Mouse (Mus musculus): ENCODE measurements around the gene Mrpl50.
"Not testable (repeated sequence)": the region's sequence is repeated elsewhere in the genome, so short reads cannot be mapped to it uniquely, and the experiment has no call there.

Gene Mrpl50

DNA sequence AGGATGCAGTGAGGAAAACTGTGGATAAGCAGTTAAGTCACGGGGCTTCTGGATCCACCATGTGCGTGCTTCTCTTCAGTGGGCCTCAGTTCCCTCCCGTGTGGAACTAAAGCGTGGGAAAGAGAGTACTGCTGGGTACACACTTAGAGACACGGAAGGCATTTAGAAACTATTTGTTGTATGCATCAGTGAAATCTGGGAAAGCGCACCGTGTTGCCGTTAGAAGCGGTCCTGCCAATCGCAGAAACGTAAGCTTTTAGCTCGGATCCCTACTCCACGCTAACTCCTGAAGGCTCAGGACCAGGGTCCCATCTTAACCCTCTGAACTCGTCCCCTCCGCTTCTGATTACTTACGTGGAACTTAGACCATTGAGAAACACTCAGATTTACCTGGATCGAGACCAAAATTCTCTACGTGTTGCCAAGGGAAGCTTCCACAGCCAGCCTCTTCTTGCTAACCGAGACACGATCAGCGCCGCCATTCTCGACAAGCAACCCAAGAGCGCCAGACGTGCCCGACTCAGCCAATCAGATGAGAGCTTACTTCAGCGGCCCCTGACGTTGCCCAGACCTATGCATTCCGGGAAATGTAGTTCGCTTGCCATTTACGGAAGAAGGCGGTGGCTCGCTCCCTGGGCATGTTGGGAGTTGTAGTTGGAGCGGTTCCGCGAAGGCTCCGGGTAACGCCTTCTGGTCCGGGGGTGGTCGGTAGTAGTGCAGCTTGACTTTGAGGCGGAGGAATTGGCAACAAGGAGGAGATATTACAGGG, at the start of gene Mrpl50, which contains the start of gene Zfp189:
TSS of gene Mrpl50 (minus strand) at position 522 of the 769 bp plus-strand sequence.
TSS of gene Zfp189 (plus strand) at position 605 of the 769 bp plus-strand sequence.
- DNase-seq (ENCODE audit: low read depth), result peak; percentile 98

DNA sequence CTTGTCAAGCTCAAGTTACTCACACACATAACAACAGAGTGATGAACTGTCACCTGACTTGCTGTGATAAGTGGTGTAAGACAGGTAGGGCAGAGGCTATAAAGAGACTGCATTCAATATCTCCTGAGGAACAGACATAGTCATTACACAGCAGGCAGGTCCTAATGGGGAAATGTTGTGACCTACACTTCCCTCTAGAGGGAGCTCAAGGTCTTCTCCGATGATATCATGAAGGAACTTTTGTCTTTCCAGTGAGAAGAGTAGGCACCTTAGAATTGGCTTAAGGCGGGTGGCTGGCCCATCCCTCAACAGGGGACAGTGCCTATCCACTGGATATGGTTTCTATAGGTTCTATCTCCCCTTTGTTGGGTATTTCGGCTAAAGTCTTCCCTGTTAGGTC, 46.7 kb upstream of the Mrpl50 start:
- peak; percentile 84 for DNase-seq (ENCODE audit: low read depth)

DNA sequence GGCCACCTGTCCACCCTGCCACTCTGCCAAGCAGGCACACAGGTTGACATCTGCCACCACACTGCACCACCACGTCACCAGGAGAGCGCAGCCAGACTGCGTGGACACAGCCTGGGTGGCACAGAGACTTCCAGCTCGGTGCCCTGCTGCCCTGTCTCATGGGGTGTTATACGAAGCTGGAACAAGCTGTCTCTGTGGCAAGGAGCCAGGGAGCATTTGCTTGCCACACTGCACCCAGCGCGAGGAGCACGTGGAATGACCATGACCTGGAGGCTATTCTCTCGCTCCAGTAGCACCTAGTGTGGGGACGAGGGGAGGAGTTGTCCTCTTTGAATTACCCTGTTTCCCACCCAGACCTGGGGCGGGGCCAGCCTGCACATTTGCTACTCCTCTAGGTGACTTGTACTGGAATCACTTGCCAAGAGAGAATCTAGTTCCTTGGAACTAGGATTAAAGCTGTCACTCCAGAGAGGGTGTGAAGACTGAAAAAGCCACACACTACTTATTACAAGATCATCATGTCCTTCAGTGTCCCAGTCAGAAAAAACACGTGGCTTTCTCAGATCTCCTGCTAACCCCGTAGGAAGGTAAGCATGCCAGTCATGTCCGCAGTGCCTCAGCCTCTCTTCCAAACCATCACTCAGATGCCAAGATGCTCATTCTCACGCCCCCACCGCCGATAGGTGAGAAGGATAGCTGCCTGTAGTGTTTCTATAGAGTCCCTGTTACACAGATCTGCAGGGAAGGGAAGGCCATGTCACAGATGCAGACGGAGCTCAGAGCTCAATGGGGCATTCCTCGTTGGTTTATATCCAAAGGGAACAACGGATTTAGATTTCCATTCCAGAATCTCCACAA, 39.3 kb upstream of the Mrpl50 start:
- DNase-seq (ENCODE audit: low read depth), result no peak

DNA sequence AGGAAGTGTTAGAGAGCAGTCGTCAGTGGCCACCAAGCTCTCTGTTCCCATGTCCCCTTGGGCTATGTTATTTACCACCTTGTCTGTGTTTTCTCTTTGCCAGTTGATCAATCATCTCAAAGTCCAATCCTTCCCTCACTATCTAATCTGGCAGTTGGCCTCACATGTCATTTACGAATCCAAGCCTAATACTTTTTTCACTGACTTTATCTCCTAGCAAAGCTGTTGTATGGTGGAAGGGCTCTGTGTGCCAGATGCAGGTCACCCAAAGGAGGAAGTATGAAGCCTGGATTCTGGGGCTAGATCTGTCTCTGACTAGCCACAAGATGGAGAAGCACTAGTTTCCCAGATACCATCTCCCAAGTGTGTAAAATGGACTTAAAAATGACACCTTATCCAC, 37.3 kb upstream of the Mrpl50 start:
- no peak for DNase-seq (ENCODE audit: low read depth)

DNA sequence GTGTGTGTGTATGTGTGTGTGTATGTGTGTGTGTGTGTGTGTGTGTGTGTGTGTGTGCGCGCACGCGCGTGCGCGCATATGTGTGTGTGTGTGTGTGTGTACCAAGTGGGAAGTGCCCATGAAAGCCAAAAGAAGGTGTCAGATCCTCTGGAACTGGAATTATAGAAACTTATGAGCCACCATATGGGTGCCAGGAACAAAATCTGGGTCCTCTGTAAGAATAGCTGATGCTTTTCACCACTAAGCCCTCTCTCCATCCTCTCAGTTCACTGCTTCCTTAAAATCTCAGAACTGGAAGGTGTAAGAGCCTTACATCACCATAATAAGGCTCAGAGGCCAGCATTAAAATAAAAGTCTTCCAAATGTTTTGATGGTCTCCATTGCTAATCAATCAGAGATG, 36.5 kb upstream of the Mrpl50 start:
- no peak for DNase-seq (ENCODE audit: low read depth)

DNA sequence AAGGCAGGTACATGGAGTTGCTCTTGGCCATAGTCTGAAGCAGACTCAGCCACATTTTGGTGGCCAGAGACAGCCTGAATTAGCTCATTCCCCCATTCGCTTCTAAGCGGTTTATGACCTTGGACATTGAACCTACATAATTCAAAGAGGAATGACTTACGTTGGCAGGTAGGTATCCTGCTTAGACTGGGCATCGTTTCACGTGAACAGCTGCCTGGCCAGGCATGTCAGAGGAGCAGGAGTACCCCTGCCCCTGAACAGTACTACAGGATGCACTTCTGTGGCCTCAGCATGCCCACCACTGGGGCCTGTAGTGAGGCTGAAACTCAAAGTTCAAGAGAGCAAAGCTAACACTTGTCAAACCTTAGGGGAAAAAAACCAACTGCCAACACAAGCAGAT, 32.5 kb upstream of the Mrpl50 start:
- no peak for DNase-seq (ENCODE audit: low read depth)

DNA sequence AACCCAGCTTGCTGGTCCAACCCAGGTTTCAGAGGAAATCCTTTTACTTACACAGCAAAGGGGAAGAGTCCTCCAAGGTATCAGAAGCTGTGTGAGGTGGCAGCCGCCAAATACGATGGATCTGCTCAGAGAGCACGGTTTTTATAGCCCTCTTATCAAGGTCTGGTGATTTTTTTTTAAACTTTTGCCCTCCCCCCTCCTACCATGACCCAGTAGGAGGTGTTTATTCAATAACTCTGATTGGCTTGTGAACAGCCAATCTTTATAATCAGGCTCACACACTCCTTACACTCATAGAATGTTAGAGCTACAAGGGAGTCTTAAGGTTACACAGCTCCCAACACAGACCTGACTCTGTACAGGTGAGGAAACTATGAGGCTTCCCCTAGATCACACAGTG, 28.5 kb upstream of the Mrpl50 start, which contains the start of gene Aldob:
TSS of gene Aldob (minus strand) at position 164 of the 400 bp plus-strand sequence.
- DNase-seq (ENCODE audit: low read depth), result no peak

DNA sequence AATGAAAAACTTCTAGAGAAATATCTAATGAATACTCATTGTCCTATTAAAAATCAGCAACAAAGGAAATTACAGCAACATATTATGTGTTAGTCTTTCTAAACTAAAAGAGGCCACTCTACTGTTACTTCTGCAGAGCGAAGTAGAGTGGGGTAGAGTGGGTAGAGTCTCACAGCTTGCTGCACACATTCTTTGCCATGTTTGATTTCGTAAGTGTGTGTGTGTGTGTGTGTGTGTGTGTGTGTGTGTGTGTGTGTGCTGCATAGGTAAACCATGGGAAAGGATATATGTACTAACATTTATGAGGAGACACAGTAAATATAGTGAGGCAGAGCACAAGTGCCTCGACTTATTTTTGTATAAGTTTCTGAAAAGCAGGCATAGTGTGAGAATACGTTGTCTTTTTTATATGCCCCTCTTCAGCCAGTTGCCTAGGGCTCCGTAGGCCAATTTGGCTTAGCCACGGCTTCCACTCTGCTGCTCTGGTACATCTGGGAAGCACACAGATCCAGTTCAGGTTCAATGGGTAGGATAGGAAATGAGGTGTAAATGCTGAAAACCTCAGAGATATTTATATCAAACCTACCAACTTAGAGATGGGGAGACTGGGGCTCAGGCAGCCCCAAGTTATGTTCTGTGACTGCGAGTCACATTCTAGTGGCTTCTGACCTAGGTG, 26.8 kb upstream of the Mrpl50 start:
- no peak for DNase-seq (ENCODE audit: low read depth)

DNA sequence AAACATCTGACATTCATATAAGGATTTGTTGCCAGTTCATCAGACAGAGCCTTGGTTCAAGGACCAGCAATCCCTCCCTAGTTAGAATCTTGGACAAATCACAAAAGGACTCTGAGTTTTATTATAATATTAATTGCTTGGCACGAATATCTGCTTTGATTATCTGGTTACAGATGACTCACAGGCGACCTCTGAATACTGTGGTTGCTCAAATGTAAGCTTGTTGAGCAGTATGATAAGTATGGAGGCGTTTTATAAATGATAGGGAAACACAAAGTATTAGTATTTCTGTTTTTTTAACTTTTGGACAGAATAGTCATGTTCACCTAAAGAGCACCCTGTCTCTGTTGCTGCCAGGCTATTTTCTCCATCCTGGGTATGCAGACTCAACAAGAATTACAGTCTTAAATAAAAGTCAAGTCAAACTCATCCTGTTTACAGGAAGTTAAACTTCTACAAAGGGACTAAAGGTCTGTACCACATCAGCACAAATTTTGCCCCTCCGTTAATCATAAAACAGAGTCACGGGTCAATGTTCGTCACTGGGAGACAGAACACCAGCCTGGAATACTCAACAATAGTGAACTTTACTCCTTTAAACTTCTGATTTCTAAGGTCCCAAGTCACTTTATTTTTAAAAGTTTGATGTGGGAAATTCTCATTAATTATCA, 26.1 kb upstream of the Mrpl50 start:
- no peak for DNase-seq (ENCODE audit: low read depth)

DNA sequence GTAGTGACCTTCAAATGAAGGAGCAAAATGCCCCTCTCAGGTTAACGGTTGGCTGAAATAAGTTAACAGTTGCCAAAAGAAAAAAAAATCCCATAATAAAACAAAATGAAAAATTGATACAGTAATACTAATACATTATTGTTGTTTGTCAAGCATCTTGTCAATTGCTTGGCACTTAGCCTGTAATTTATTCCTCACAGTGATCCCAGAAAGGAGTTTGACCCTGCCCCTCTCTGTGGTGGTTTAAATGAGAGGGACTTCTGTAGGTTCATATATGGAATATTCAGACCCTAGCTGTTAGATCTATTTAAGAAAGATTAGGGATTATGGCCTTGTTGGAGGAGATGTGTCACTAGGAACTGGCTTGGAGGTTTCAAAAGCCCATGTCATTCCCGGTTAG, 25.1 kb upstream of the Mrpl50 start:
- DNase-seq (ENCODE audit: low read depth), result no peak

DNA sequence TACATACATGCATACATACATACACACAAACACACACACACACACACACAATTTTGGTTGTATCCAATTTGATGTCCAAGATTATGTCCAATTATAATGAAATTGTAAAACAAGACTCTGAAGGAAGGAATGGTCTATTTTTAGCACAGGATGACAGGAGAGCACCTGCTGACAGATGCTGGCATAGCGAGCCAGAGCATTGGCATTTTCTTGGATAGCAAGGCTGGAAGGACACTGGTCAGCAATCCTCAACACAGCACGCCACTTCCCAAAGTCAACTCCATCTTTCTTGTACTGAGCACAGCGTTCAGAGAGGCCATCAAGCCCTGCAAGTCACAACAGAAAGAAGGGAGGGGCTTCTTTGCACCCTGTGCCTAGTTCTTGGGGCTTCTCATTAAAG, 20.1 kb upstream of the Mrpl50 start:
- DNase-seq (ENCODE audit: low read depth), result no peak

DNA sequence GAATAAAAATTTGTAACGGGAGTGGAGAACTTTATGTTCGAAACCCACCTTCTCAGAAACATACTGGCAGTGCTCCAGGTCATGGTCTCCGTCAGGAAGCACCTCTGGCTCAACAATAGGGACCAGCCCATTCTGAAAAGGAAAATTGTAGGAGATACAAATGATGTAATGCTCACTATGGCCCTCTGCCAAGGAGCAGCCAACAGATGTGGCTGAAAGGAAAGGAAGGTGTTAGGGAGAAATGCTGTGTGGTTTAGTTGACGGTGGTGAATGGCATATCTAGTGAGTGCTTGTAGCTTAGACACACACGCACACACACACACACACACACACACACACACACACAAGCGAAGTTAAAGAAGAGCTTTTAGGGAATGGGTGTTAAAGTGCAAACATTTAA, 18.8 kb upstream of the Mrpl50 start:
- peak; percentile 49 for DNase-seq (ENCODE audit: low read depth)

DNA sequence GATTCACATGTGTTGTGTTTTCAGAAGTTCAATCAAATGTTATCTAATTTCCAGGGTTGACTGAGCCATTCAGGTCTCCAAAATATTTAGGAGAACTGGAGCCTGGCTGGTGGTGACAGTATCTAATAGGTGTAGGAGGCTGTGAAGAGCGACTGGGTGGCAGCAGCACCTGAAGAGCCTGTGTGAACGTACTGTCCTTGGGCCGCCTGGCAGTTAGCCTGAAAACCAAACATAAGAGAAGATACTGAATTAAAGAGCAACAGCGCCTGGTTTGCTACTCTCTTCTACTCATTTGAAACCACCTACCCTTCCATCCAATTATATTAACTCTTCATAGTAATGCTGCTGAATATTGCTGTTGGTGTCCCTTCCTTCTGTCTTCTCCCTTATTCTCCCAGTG, 15.8 kb upstream of the Mrpl50 start:
- DNase-seq (ENCODE audit: low read depth), result no peak

DNA sequence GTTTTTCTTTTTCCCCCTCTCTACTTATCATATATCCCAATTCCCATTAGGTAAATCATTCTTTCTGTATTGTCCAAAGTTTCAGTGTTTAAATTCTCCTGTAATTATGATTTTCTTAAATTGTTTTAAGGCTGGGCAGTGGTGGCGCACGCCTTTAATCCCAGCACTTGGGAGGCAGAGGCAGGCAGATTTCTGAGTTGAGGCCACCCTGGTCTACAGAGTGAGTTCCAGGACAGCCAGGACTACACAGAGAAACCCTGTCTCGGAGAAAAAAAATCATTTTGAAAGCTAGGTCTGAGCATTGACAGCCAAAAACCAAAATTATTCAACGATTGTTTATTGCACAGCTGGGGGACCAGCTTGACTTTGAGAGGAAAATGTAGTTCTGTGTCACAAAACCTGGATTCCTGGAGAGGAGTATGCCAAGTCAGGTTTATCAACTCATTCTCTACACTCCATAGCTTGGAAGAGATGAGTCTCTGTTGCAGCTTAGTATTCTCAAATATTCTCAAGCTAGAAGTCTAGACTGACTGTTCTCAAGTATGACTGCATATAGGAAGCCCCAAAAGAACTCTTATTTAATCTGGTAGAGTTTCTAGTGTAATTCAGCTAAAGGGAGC, 14.9 kb upstream of the Mrpl50 start:
- DNase-seq (ENCODE audit: low read depth), result no peak

DNA sequence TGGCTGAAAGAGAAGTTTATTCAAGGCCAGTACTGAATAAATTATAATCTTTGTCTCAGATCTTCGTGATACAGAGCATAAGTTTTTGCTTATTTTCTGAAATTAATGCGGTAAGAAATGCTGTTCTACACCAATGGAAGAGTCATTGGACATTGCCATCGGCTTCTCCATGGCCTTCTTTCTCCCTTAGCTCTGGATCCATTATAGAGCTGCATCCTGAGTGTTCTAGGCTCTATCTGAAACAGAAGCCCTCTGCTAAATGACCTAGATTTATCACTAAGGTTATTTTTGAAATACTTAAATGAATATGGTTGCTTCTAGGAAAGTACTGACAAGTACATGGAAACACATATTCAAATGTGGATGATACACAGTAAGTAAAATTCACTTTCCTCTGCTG, 14.1 kb upstream of the Mrpl50 start:
- DNase-seq (ENCODE audit: low read depth), result no peak

DNA sequence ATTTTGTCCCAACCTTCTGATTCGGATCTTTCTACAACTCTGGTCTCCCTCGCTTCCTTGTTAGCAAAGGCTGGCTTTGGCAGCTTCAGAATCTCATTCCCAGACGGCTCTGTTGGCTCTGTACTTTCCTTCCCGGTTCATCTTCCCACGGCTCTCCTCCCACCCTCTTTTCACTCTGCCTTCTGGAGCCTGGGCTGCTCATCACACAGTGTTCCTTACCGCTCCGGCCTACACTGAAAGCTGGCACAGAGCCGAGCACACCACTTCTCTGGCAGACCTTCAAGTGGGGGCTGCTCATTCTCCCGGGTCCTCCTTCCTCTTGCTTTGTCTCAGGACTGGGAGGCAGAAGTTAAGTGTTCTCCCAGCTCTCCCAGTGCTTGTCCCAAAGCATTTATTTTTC, 1.7 kb upstream of the Mrpl50 start:
- no peak for DNase-seq (ENCODE audit: low read depth)

DNA sequence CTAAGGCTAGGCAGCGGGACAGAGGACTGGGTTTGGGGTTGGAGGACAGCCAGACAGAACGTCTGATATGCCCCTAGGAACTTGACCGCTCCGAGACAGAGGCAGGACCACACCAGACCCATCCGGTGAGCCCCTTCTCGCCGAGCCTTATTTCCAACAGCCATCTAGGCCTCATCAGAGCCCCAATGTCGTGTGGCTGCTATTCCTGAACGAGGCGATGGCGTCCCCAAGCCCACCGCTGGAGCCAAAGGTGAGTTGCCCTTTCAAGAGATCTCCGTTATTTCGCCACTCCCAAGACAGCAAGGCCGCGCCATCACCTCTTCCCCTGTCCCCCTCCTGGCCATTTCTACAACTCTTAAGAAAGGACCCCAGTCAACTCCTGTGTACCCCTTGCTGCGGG, 453 bp upstream of the Mrpl50 start:
- peak; percentile 60 for DNase-seq (ENCODE audit: low read depth)

DNA sequence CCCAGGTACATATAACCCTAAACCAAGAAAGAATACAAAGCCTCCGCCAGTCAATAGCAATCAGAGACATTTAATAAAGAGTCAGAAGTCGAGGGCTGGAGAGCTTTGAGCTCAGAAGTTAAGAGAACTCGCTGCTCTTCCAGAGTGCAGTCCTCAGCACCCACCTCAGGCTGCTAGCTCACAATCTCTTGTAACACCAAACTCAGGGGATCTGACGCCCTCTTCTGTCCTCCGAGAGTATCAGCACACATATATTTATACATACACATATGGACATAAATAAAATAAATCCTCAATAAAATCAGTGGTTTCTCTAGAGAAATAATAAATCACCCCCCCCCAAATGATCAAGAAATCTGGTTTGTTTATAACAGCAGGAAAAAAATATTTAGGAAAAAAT, 1.4 kb downstream of the Mrpl50 start:
- peak; percentile 66 for DNase-seq (ENCODE audit: low read depth)

DNA sequence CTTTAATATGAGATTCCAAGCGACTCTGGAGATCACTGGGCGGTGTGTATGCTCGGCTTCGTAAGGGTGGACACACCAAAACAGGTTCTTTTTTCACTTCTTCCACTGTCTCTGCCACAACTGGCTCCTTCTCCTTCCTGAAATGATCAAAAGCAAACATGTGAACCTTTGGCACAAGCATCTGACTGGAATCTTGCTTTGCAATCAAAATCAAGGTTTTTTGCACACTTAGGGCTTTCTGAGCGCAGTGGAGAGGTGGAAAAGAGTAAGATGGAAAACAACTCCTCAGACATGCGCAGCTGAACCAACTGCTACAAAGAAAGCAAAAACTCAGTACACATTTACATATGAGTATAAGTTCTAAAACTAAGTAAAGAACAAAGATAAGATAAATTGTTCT, 6.5 kb downstream of the Mrpl50 start:
- no peak for DNase-seq (ENCODE audit: low read depth)

DNA sequence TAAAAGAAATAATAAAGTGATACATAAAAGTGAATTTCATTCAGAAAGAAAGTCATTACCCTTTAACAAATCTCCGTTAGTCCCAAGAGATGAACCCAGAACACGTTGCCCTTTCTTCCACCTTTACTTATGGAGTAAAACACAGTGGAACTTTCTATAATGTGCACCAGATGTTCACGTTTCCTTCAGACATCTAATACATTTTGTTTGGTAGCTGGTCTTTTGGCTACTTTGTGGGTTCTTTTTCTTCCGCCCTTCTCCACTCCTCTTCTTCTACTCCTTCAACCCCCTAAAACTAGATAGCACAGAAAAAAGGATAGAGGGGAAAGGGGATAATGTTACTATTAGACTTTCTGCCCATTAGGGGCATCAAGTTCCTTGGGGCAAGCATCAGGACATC, 8.3 kb downstream of the Mrpl50 start:
- DNase-seq (ENCODE audit: low read depth), result no peak

DNA sequence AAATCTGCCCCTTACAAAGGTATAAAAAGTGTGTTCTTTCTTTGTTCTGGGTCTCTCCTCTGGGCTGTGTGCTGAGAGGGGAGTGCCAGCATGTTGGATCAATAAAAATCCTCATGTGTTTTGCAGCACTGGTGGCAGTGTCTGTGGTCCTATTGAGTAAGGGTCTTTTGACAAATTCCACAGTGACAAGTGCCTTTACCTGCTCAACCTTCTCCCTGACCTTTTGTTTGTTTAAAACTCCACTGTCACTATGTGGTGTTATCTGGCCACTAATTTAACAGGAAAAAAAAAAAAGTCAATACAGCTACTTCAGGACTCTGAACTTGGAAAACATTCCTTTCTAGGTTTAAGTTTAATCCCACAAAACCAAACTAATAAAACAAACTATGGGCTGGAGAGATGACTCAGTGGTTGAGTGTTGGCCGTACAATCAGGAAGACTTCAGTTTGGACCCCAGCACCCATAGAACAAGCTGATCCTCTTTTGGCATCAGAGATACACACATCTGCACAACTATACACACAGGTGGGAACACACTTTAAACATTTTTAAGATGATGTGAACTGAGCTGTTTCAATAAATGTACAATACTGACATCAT, 10.6 kb downstream of the Mrpl50 start:
- DNase-seq (ENCODE audit: low read depth), result not testable (repeated sequence)
